Mouse (Mus musculus) liver, embryonic 14.5 days (tissue): Measurements from ENCODE around the gene Rapgef3. TPM values are rescaled to one million over a fixed set of nuclear protein-coding genes. Genes with fewer than 3 reads are reported as not detected.

Experiments used
- ATAC-seq: fragments of 200-750 bp; cut with Nextera tagmentation; 2 replicates; pipeline ENCODE4 v1.8.0; 2017; ENCODE audit warnings: moderate number of reproducible peaks, mild to moderate bottlenecking, moderate library complexity; ENCODE audit not compliant: insufficient read depth
- DNase-seq, 3 experiments: peaks; one replicate each; pipeline ENCODE4 v3.0.0-alpha.2; 2012 to 2013; ENCODE audit warnings: low read depth in 3 of 3, low spot score in 3 of 3
- H3K27ac ChIP-seq: fragments of 300-500 bp; sonication (generic); 2 replicates; pipeline ENCODE4 v1.5.1; 2014; ENCODE audit warnings: moderate library complexity, mild to moderate bottlenecking, control low read depth, inconsistent platforms
- H3K27me3 ChIP-seq: fragments of 300-500 bp; sonication (generic); 2 replicates; pipeline ENCODE4 v1.6.1; 2014; ENCODE audit warnings: mild to moderate bottlenecking, low read length, moderate library complexity; ENCODE audit not compliant: control insufficient read depth, insufficient read depth
- H3K36me3 ChIP-seq: fragments of 300-500 bp; sonication (generic); replicated peaks from 2 replicates; pipeline ENCODE4 v1.6.1; 2014; ENCODE audit warnings: low read depth; ENCODE audit not compliant: control insufficient read depth, insufficient read depth
- H3K4me1 ChIP-seq, 2 experiments: fragments of 200-500 bp in 1 of 2; fragments of 300-500 bp in 1 of 2; sonication (generic) in 1 of 2; replicated peaks; 2 replicates each; pipeline ENCODE4 v1.6.1; 2012 to 2014; ENCODE audit warnings: antibody characterized with exemption in 1 of 2, inconsistent platforms in 1 of 2, low read length in 1 of 2; ENCODE audit not compliant: control insufficient read depth in 2 of 2, insufficient read depth in 2 of 2
- H3K4me2 ChIP-seq: fragments of 300-500 bp; sonication (generic); 2 replicates; pipeline ENCODE4 v1.6.1; 2014; ENCODE audit warnings: low read depth, mild to moderate bottlenecking, control low read depth, moderate library complexity
- H3K4me3 ChIP-seq, 2 experiments: fragments of 200-500 bp in 1 of 2; fragments of 300-500 bp in 1 of 2; sonication (generic) in 1 of 2; 2 replicates each; pipeline ENCODE4 v1.5.1; 2012 to 2014; ENCODE audit warnings: low read depth in 2 of 2, low read length in 2 of 2, mild to moderate bottlenecking in 2 of 2, control low read depth in 1 of 2, inconsistent platforms in 1 of 2, moderate library complexity in 1 of 2; ENCODE audit not compliant: insufficient read depth in 1 of 2
- H3K9ac ChIP-seq: fragments of 300-500 bp; sonication (generic); replicated peaks from 2 replicates; pipeline ENCODE4 v1.6.1; 2014; ENCODE audit warnings: mild to moderate bottlenecking, control low read depth, moderate library complexity
- H3K9me3 ChIP-seq: fragments of 300-500 bp; sonication (generic); 2 replicates; pipeline ENCODE4 v1.6.1; 2016; ENCODE audit warnings: low read length, mixed read lengths; ENCODE audit not compliant: control insufficient read depth
- CTCF ChIP-seq: IDR thresholded peaks from 2 replicates; pipeline ENCODE4 v1.5.1; 2016; ENCODE audit warnings: antibody characterized with exemption, low read depth, control low read depth
- EP300 ChIP-seq: IDR thresholded peaks from 2 replicates; pipeline ENCODE4 v1.6.1; 2016; ENCODE audit warnings: antibody characterized with exemption, low read depth
- WGBS: fragments of 180-500 bp; shearing (Covaris S2); extraction: QIAGEN DNeasy Blood & Tissue Kit; methylation state at CpG from one replicate; pipeline ENCODE4 v1.1.7; 2014; ENCODE audit not compliant: insufficient replicate concordance; 5-methylcytosine and 5-hydroxymethylcytosine counted together
- polyA plus RNA-seq, 2 experiments: library from polyadenylated mRNA; depleted of rRNA in 1 of 2; stranded (reverse) in 1 of 2; unstranded in 1 of 2; fragments of >200 nt; fragmentation: Nextera tagmentation in 1 of 2; extraction: Ambion mirVana in 1 of 2; gene quantifications; 2 replicates each; pipeline versions ENCODE4 v1.2.1 to v1.2.3; 2012 to 2014

The Rapgef3 gene
- polyA plus RNA-seq, 2 experiments = 0.84 to 2.2 TPM

GRCm38 (mm10) chr15:97794268-97794667 is 26.5 kb upstream of the Rapgef3 start:
- ATAC-seq = no peak

GRCm38 (mm10) chr15:97793386-97794153 is 25.8 kb upstream of the Rapgef3 start:
- no peak for DNase-seq
- H3K27ac ChIP-seq = no peak overlapping the region
- 81% methylated on average over 18 of the region's 18 CpGs for WGBS
- no peak overlapping the region for H3K4me3 ChIP-seq
- H3K9me3 ChIP-seq = no peaks in the 10 kb centered on the region
- H3K4me2 ChIP-seq = no peak overlapping the region
- H3K9ac ChIP-seq = no peak overlapping the region
- TF ChIP-seq EP300 (no peak), CTCF (no peak)
- H3K4me1 ChIP-seq = peaks cover 0 to 3% of the 10 kb centered on the region in 2 experiments; a peak in 3 of 4 replicates
- no peaks in the 10 kb centered on the region for H3K27me3 ChIP-seq
- ATAC-seq = no peak
- H3K36me3 ChIP-seq = peaks cover 6% of the 10 kb centered on the region; the same call in 1 of the 2 replicates

More at GRCm38 (mm10) chr15:97794268-97794667, 26.5 kb upstream of the Rapgef3 start:
- no peaks in the 10 kb centered on the region for H3K4me1 ChIP-seq
- H3K9me3 ChIP-seq = no peaks in the 10 kb centered on the region
- TF ChIP-seq CTCF (peak; percentile 74), EP300 (no peak)
- H3K9ac ChIP-seq = no peak overlapping the region
- H3K27me3 ChIP-seq = no peaks in the 10 kb centered on the region
- H3K36me3 ChIP-seq = peaks cover 6% of the 10 kb centered on the region; the same call in 1 of the 2 replicates
- no peak overlapping the region for H3K27ac ChIP-seq
- no peak for DNase-seq
- H3K4me3 ChIP-seq = no peak overlapping the region
- WGBS = 57% methylated on average over 5 of the region's 5 CpGs
- no peak overlapping the region for H3K4me2 ChIP-seq

- no peak overlapping the region for H3K9ac ChIP-seq
- no peak for ATAC-seq
- peaks cover 15 to 17% of the 10 kb centered on the region in 2 experiments for H3K4me1 ChIP-seq
- no peak overlapping the region for H3K4me3 ChIP-seq
- H3K27me3 ChIP-seq = no peaks in the 10 kb centered on the region
- peaks cover 6% of the 10 kb centered on the region; the same call in 1 of the 2 replicates for H3K36me3 ChIP-seq
- no peaks in the 10 kb centered on the region for H3K9me3 ChIP-seq
- TF ChIP-seq EP300 (no peak), CTCF (no peak)
- H3K27ac ChIP-seq = no peak overlapping the region
- WGBS = 81% methylated on average over 11 of the region's 11 CpGs
- DNase-seq = no peak
- no peak overlapping the region for H3K4me2 ChIP-seq
Measured at GRCm38 (mm10) chr15:97791126-97791700, 23.4 kb upstream of the Rapgef3 start.

- peaks cover 6% of the 10 kb centered on the region; the same call in 1 of the 2 replicates for H3K36me3 ChIP-seq
- H3K4me2 ChIP-seq = no peak overlapping the region
- ATAC-seq (no peak), DNase-seq (no peak)
- TF ChIP-seq CTCF (peak; percentile 96), EP300 (no peak)
- 50% methylated on average over 20 of the region's 20 CpGs for WGBS
- H3K27me3 ChIP-seq = no peaks in the 10 kb centered on the region
- no peak overlapping the region for H3K9ac ChIP-seq
- no peak overlapping the region for H3K4me3 ChIP-seq
- H3K27ac ChIP-seq = no peak overlapping the region
- H3K4me1 ChIP-seq = peaks cover 25% of the 10 kb centered on the region in 2 experiments
- no peaks in the 10 kb centered on the region for H3K9me3 ChIP-seq
Measured at GRCm38 (mm10) chr15:97789761-97790505, 22.2 kb upstream of the Rapgef3 start.

- H3K4me1 ChIP-seq = peaks cover 25% of the 10 kb centered on the region in 2 experiments
- H3K36me3 ChIP-seq = peaks cover 6% of the 10 kb centered on the region; the same call in 1 of the 2 replicates
- no peaks in the 10 kb centered on the region for H3K27me3 ChIP-seq
- no peaks in the 10 kb centered on the region for H3K9me3 ChIP-seq
- ATAC-seq = no peak
- no peak for DNase-seq
- H3K9ac ChIP-seq = no peak overlapping the region
- WGBS = 54% methylated on average over 6 of the region's 6 CpGs
- H3K4me2 ChIP-seq = no peak overlapping the region
- H3K4me3 ChIP-seq = no peak overlapping the region
- TF ChIP-seq EP300 (no peak), CTCF (0 out of 2 replicates have a peak, but pooled peaks have one; percentile 3)
- H3K27ac ChIP-seq = no peak overlapping the region; the same call in 1 of the 2 replicates
Measured at GRCm38 (mm10) chr15:97788821-97789220, 21.0 kb upstream of the Rapgef3 start.
